Mouse (Mus musculus): Measurements from ENCODE around the gene Trmt2a.

DNA sequence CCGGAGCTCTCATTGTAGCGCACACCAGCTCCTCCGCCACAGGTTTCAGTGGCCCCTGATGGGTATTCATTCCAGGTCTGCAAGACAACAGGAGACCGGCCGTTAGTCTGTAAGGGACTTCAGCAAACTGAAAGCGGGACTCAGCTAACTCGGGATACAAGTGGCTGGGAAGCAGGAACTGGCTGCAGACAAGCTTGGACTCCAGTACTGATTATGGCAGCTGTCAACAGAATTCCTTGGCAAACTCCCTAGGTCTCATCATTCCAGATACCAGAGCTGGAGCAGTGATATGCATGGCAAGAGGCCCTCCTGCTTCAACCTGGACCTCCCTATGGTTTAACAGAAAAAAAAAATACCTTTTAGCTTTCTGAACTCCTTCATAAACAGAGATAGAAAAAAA is 33.6 kb upstream of the Trmt2a start:
- TF ChIP-seq CTCF (conservative IDR thresholded peaks at IDR 0.05; ENCODE audit: low read length) (no peak), POU5F1 (IDR thresholded peaks at IDR 0.05; ENCODE audit: borderline replicate concordance, low read length) (no peak)
